Mouse (Mus musculus): Measurements from ENCODE around the gene Naxd. TPM values are rescaled to one million over a fixed set of nuclear protein-coding genes. Genes with fewer than 3 reads are reported as not detected.
"Not testable (repeated sequence)": the region's sequence is repeated elsewhere in the genome, so short reads cannot be mapped to it uniquely, and the experiment has no call there.

Gene Naxd
- polyA plus RNA-seq, 1 experiment from 2014 or later, result 140 TPM

DNA sequence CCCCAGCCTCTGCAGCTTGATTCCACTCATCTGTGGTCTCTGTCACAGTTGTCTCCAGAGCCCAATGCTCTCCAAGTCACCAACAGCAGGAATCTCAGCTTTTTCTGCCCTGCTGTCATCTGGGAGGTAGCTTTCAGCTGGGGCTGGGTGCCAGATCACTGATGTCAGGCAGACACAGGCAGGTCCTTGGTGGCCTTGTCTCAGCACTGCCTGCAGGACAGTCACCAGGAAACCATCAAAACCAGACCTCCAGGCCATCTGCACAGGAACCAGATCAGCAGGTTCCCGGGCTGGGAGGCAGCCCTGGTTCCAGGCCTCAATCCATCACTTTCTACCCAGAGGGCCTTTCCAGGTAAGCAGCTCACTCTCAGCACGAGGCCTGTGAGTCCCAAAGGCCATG, 35.5 kb upstream of the Naxd start:
- WGBS, result 83% methylated on average over 2 of the region's 2 CpGs

DNA sequence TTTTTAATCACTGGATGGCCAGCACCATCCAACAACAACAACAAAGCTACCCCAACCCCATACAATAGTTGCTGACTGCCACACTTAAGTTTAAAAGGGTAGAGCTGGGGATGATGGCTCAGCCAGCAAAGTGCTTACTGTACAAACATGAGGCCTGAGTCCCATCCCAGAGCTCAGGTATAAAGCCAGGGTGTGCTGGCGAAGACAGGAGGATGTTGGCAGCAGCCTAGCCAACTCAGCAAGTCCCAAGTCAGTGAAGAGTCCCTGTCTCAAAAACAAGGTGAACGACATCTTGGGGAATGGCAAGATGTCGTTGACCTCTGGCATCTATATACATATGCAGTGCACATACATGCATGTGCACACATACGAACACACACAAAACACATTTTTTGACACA, 34.7 kb upstream of the Naxd start:
- 93% methylated on average over 4 of the region's 4 CpGs for WGBS
- no peak for ATAC-seq (replicated peaks)
- H3K27me3 ChIP-seq (replicated peaks), result no peaks in the 10 kb centered on the region
- H3K4me2 ChIP-seq, result no peak overlapping the region
- H3K27ac ChIP-seq, result no peak overlapping the region
- no peak overlapping the region for H3K9ac ChIP-seq
- no peaks in the 10 kb centered on the region for H3K36me3 ChIP-seq (replicated peaks)
- H3K4me3 ChIP-seq, result no peak overlapping the region
- no peaks in the 10 kb centered on the region for H3K4me1 ChIP-seq
- H3K9me3 ChIP-seq, result no peaks in the 10 kb centered on the region

More for the DNA sequence above, 35.5 kb upstream of the Naxd start:
- no peaks in the 10 kb centered on the region for H3K27me3 ChIP-seq (replicated peaks)
- no peaks in the 10 kb centered on the region for H3K36me3 ChIP-seq (replicated peaks)
- no peak overlapping the region for H3K27ac ChIP-seq
- H3K9me3 ChIP-seq, result no peaks in the 10 kb centered on the region
- no peak overlapping the region for H3K4me2 ChIP-seq
- H3K4me1 ChIP-seq, result no peaks in the 10 kb centered on the region
- ATAC-seq (replicated peaks), result no peak
- H3K4me3 ChIP-seq, result no peak overlapping the region
- H3K9ac ChIP-seq, result no peak overlapping the region

DNA sequence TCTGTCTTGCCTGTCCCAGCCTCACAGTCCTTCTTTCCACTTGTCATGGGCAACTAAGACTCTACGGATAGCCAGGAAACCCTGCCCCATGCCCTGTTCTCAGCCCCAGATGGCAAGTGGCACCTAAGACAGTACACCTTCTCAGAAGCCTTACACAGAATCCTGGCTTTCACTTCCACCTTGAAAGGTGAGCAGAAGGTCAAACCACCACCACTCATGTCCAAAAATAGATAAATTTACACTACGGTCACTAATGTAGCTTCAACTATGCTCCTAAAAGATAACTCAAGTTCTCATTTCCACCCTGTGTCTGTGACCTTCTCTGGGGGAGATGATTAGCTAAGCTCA, 33.8 kb upstream of the Naxd start:
- no peaks in the 10 kb centered on the region for H3K4me1 ChIP-seq
- H3K9me3 ChIP-seq, result no peaks in the 10 kb centered on the region
- no peak overlapping the region for H3K27ac ChIP-seq
- H3K4me3 ChIP-seq, result no peak overlapping the region
- WGBS, result 95% methylated on average over 2 of the region's 2 CpGs
- no peaks in the 10 kb centered on the region for H3K36me3 ChIP-seq (replicated peaks)
- H3K4me2 ChIP-seq, result no peak overlapping the region
- ATAC-seq (replicated peaks), result no peak
- H3K9ac ChIP-seq, result no peak overlapping the region
- H3K27me3 ChIP-seq (replicated peaks), result no peaks in the 10 kb centered on the region

DNA sequence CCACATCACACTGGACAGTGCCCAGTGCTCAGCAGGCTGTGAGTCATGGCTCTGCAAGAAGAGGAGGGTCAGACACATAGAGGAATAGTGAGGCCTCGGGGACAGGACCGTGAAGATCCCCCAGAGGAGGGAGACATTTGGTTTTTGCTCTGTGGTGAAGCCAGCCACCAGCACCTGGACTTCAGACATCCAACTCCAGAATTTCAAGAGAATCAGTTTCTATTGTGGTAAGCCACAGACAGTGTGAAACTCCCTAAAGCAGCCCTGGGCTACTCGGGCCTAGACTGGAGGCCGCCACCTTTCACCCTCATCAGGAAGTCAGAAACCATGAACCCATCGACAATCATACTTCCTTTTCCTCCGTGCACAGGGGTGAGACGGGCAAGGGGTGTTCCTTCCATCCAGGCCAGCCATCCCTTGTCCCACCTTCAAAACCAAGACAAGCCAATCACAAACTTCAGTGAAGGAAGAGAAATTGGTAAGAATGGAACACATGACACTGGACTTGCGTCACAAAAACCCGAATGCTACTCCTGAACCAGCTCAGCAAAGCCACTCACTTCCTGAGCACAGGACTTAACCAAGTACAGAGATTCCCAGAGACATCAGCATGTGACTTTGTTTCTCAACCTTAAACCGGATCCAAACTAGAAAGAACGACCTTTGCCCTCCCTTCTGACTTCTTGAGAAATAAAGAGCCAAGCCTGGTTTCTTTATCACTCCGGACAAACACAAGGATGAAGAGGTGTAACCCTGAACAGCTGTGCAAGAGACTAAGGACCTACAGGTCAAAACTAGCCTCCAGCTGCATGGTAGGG, 33.2 kb upstream of the Naxd start:
- no peak overlapping the region for H3K27ac ChIP-seq
- no peaks in the 10 kb centered on the region for H3K36me3 ChIP-seq (replicated peaks)
- no peaks in the 10 kb centered on the region for H3K27me3 ChIP-seq (replicated peaks)
- 86% methylated on average over 12 of the region's 12 CpGs for WGBS
- H3K4me2 ChIP-seq, result no peak overlapping the region
- no peak for ATAC-seq (replicated peaks)
- no peak overlapping the region for H3K9ac ChIP-seq
- no peaks in the 10 kb centered on the region for H3K9me3 ChIP-seq
- no peak overlapping the region for H3K4me3 ChIP-seq
- H3K4me1 ChIP-seq, result no peaks in the 10 kb centered on the region

DNA sequence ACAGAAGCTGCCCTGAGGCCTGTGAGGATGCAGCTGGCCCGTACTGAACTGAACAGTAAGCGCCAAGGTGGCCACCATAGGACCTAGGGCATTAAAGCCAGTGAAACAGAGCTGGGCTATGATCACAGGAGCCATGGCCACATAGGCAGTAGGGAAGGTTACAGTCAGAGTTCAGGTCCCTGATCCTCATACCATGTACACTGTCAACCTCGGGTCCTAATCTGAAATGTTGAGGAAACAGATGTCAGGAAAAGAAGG, 32.7 kb upstream of the Naxd start:
- Histone ChIP-seq H3K4me1 (no peaks in the 10 kb centered on the region), H3K27ac (no peak overlapping the region), H3K36me3 (replicated peaks) (no peaks in the 10 kb centered on the region), H3K27me3 (replicated peaks) (no peaks in the 10 kb centered on the region), H3K9ac (no peak overlapping the region), H3K4me2 (no peak overlapping the region), H3K9me3 (no peaks in the 10 kb centered on the region), H3K4me3 (no peak overlapping the region)
- WGBS, result 85% methylated on average over 3 of the region's 3 CpGs
- no peak for ATAC-seq (replicated peaks)

DNA sequence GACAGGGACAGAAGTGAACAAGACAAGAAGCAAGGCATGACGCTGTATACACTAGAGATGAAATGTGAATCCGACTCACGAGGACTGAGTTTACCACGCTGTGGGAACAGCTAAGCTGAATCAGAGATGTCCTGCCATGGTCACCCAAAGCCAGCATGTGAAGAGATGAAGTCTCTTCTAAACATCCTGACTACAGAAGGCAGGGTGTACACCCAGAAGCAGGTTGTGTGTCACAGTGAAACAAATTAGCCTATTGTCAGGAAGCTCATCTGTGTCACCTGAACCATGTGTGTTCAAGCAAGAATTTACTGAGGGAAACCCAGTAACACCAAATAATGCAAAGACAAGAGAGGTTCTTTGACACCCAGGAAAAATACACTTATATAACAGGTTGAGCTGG, 31.7 kb upstream of the Naxd start:
- no peak overlapping the region for H3K9ac ChIP-seq
- ATAC-seq (replicated peaks), result no peak
- H3K27me3 ChIP-seq (replicated peaks), result no peaks in the 10 kb centered on the region
- H3K9me3 ChIP-seq, result no peaks in the 10 kb centered on the region
- H3K4me1 ChIP-seq, result no peaks in the 10 kb centered on the region
- no peak overlapping the region for H3K4me2 ChIP-seq
- WGBS, result 93% methylated on average over 4 of the region's 4 CpGs
- H3K4me3 ChIP-seq, result no peak overlapping the region
- H3K36me3 ChIP-seq (replicated peaks), result no peaks in the 10 kb centered on the region
- no peak overlapping the region for H3K27ac ChIP-seq

DNA sequence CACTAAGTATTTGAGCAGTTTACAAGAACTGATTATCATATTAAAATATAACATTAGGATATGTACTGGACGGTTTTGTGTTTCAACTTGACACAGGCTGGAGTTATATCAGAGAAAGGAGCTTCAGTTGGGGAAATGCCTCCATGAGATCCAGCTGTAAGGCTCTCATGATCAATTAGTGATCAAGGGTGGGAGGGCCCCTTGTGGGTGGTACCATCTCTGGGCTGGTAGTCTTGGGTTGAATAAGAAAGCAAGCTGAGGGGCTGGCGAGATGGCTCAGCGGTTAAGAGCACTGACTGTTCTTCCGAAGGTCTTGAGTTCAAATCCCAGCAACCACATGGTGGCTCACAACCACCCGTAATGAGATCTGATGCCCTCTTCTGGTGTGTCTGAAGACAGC, 30.8 kb upstream of the Naxd start:
- H3K27ac ChIP-seq; H3K4me3 ChIP-seq; H3K4me1 ChIP-seq; H3K9ac ChIP-seq; H3K36me3 ChIP-seq (replicated peaks); ATAC-seq (replicated peaks); H3K27me3 ChIP-seq (replicated peaks); H3K4me2 ChIP-seq; H3K9me3 ChIP-seq: not testable (repeated sequence)
- WGBS, result 77% methylated on average over 5 of the region's 5 CpGs

DNA sequence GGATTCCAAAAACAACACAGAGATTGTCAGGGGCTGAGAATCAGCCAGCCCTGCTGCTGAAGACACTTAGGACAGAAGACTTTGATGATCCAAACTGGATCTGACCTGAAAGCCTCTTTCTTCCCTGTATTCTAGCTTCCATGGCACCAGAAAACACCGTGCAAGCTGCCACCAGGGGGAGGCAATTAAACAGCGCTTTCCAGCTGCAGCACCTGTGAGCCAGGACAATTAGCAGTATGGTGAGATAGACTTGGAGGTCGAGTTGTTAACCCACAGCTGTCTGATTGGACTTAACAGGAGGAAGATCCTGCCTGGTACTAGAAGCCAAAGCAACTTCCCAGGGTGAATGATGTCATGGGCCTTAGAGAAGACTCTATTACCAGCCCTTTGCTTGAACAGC, 28.2 kb upstream of the Naxd start:
- Histone ChIP-seq H3K4me1 (no peaks in the 10 kb centered on the region), H3K9me3 (no peaks in the 10 kb centered on the region), H3K9ac (no peak overlapping the region), H3K27me3 (replicated peaks) (peaks cover under 1% of the 10 kb centered on the region; the same call in 1 of the 2 replicates), H3K4me2 (no peak overlapping the region), H3K36me3 (replicated peaks) (no peaks in the 10 kb centered on the region), H3K27ac (no peak overlapping the region), H3K4me3 (no peak overlapping the region)
- 11% methylated on average over 3 of the region's 3 CpGs for WGBS
- no peak for ATAC-seq (replicated peaks)

DNA sequence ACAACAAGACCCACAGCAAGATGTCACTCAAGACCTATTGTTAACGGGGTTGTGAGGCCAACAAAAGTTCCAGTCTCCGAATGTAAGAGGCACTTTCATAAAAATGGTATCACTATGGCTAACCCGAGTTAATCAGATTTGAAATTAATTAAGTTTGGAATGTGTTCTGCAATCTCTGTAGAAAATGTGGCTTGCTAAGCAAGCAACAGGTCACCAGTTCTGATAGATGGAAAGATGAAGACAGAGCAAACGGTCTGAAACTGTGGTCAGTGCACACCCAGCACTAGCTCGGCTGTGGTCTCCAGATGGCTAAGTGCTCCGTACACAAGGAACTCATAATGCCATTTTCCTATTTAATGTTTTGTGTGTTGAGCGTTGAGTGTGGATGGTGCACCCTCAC, 26.6 kb upstream of the Naxd start:
- no peaks in the 10 kb centered on the region for H3K36me3 ChIP-seq (replicated peaks)
- WGBS, result 76% methylated on average over 7 of the region's 7 CpGs
- peaks cover 16% of the 10 kb centered on the region for H3K27me3 ChIP-seq (replicated peaks)
- ATAC-seq (replicated peaks), result no peak
- H3K4me1 ChIP-seq, result no peaks in the 10 kb centered on the region
- no peak overlapping the region for H3K4me2 ChIP-seq
- H3K4me3 ChIP-seq, result no peak overlapping the region
- no peaks in the 10 kb centered on the region for H3K9me3 ChIP-seq
- H3K9ac ChIP-seq, result no peak overlapping the region
- no peak overlapping the region for H3K27ac ChIP-seq

DNA sequence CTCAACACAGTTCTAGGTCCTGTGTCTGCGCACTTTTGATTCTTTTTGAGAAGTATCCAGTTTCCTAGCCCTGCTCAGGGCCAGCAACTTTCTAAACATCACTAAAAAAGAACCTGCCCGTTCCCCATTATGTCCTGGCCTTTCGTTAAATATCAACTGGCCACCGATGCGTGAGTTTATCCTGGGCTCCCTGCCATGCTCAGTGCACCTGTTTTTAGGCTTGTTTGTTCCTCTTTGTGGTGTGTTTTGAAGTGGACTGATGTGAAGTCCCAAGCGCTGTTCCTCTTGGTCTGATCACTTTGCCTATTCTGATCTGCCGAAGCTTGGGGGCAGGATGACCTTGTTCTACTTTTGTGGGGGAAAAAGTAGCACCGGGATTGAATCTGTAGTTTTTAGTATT, 26.0 kb upstream of the Naxd start:
- WGBS, result 39% methylated on average over 8 of the region's 8 CpGs
- no peak for ATAC-seq (replicated peaks)

DNA sequence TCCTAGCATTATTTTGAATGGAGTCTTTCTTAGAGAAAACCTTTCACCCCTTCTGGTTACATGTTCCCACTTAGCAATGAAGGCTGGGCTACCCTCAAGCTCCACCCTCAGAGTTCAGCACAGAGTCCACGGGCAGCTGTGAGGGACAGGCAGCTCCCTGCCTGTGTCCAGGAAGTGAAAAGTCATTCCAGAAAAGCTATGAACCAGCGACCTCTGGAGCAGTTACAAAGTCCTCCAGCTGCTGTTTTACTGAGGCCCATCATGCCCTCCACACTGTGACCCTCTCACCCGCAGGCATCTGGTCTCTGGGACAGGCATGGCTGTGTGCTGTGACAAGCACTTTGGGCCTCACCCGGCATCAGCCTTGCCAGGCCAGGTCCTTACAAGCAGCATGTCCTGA, 24.2 kb upstream of the Naxd start:
- Histone ChIP-seq H3K4me2 (no peak overlapping the region), H3K4me1 (peaks cover 14% of the 10 kb centered on the region), H3K4me3 (no peak overlapping the region), H3K9me3 (no peaks in the 10 kb centered on the region), H3K27me3 (replicated peaks) (peaks cover 38% of the 10 kb centered on the region), H3K27ac (no peak overlapping the region), H3K36me3 (replicated peaks) (no peaks in the 10 kb centered on the region), H3K9ac (no peak overlapping the region)
- WGBS, result 51% methylated on average over 4 of the region's 4 CpGs
- ATAC-seq (replicated peaks), result no peak

More for the DNA sequence above, 26.0 kb upstream of the Naxd start:
- Histone ChIP-seq H3K27me3 (replicated peaks) (peaks cover 22% of the 10 kb centered on the region), H3K4me2 (no peak overlapping the region), H3K9ac (no peak overlapping the region), H3K27ac (no peak overlapping the region), H3K4me3 (no peak overlapping the region), H3K9me3 (no peaks in the 10 kb centered on the region), H3K36me3 (replicated peaks) (no peaks in the 10 kb centered on the region), H3K4me1 (peaks cover 1% of the 10 kb centered on the region; the same call in 1 of the 2 replicates)

DNA sequence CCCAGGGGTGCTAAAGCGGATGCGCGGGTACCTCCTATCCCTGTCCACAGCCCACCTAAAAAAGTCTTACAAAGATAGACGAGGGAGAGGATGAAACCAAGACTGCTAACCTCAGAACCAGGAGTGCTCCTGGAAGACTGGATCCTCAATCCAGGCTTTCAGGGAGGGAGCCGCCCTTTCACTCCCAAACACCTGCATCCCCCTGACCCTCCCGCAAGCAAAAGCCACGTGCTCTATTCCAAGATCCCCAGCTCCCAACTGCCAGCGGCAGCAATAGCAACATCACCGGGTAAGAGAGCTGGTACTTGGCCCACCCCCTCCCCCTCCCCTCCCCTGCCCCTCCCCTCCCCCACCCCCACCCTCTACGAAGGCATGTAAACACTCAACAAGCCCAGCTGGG, 21.9 kb upstream of the Naxd start:
- H3K27ac ChIP-seq, result no peak overlapping the region
- 10% methylated on average over 9 of the region's 10 CpGs for WGBS
- H3K4me1 ChIP-seq, result peaks cover 19% of the 10 kb centered on the region
- no peak for ATAC-seq (replicated peaks)
- no peaks in the 10 kb centered on the region for H3K36me3 ChIP-seq (replicated peaks)
- no peak overlapping the region for H3K4me3 ChIP-seq
- H3K9me3 ChIP-seq, result no peaks in the 10 kb centered on the region
- H3K4me2 ChIP-seq, result no peak overlapping the region
- H3K9ac ChIP-seq, result no peak overlapping the region
- H3K27me3 ChIP-seq (replicated peaks), result peaks cover 61% of the 10 kb centered on the region

DNA sequence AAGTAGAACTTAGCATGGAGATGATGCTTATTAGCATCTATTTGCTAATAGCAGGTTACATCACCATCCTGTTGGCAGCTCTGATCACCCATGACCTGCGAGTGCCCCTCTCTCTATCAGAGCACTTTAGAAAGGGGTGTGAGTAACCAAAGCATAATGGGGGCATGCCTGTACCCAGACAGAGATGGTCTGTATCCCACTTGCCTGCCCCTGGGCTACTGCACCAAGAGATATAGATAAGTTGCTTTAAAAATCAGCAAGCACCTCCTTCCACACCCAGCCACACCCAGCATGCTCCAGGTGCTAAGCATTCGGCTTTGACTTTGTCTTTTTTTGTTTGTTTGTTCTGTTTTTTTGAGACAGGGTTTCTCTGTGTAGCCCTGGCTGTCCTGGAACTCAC, 21.4 kb upstream of the Naxd start:
- no peak overlapping the region for H3K4me2 ChIP-seq
- H3K27me3 ChIP-seq (replicated peaks), result peaks cover 64% of the 10 kb centered on the region
- no peaks in the 10 kb centered on the region for H3K36me3 ChIP-seq (replicated peaks)
- peaks cover 19% of the 10 kb centered on the region for H3K4me1 ChIP-seq
- H3K4me3 ChIP-seq, result no peak overlapping the region
- H3K9me3 ChIP-seq, result no peaks in the 10 kb centered on the region
- ATAC-seq (replicated peaks), result no peak
- 27% methylated on average over 2 of the region's 2 CpGs for WGBS
- no peak overlapping the region for H3K27ac ChIP-seq
- H3K9ac ChIP-seq, result no peak overlapping the region
